Mouse (Mus musculus) gastrocnemius, postnatal 25 days (tissue): ENCODE measurements around the gene Tle3. TPM values are rescaled to one million over a fixed set of nuclear protein-coding genes. Genes with fewer than 3 reads are reported as not detected.

Source experiments
- DNase-seq: peaks from one replicate; pipeline ENCODE4 v3.0.0; 2022
- total RNA-seq, 2 experiments: library from RNA; stranded (reverse); gene quantifications; 1 replicate in 1 of 2; 2 replicates in 1 of 2; pipeline ENCODE4 v1.2.3; 2021

Gene Tle3
- total RNA-seq, 2 experiments from 2014 or later, result 7.9 to 10.0 TPM

DNA sequence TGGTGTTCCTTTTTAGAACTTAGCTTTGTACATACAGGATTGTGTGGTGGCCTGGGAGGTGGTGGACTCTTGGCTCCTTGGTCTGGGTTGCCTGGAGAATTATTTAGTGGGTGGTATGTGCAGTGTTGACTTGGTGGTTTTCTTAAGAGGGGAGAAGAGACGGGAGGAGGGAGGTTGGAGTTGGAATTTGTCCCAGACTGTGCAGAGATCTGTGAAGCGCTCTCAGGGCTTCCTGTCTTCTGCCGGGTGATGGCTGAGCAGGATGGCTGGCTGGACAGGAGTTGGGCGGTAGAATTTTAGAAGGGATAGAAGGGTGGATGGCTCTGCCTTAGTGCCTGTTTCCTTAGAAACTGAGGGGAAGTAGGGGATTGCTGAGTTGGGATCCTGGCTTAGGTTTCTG is 25.0 kb downstream of the Tle3 start:
- DNase-seq, result no peak

- DNase-seq, result no peak
Measured at GRCm38 (mm10) chr9:61398160-61398559, 26.0 kb downstream of the Tle3 start.

GRCm38 (mm10) chr9:61400132-61400531 is 28.0 kb downstream of the Tle3 start:
- DNase-seq, result no peak

- no peak for DNase-seq
Measured at GRCm38 (mm10) chr9:61401664-61402063, 29.5 kb downstream of the Tle3 start.

DNA sequence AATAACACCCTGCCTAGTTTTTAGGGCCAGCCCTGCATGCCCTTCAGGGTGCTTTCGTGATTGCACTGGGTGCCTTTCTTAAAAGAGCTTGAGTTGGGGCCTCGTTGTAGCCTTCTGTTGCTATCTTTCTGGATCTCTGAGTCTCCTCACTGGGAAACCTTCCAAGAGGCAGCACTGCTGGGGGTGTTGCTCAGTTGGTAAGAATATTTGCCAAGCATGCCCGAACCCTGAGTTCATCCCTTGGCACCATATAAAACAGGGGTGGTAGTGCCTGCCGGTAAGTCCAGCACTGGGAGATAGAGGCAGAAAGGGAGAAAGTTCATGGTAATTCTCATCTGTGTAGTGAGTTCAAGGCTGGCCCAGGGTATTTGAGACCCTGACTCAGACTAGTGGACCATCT is 30.1 kb downstream of the Tle3 start:
- DNase-seq, result no peak

- no peak for DNase-seq
Measured at GRCm38 (mm10) chr9:61402716-61403115, 30.6 kb downstream of the Tle3 start.

GRCm38 (mm10) chr9:61403866-61404614 is 31.9 kb downstream of the Tle3 start:
- DNase-seq, result no peak

DNA sequence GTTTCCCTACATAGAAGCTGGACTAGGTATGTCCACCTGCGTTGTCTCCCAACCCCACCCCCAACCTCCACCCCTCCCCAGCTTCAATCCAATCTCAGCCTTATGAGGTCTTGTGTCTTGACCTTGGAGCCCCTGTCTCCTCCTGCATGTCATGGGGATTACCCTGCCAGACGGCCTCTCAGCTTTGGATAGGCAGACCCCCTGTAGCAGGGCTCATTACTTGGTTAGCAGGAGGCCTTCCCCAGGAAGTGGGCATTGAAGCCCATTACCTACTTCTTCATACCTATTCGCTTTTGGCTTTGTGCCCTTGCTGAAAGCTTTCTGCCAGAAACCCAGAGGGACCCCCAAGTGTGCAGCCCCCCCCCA is 32.4 kb downstream of the Tle3 start:
- DNase-seq, result no peak

GRCm38 (mm10) chr9:61404998-61405621 is 32.9 kb downstream of the Tle3 start:
- peak; percentile 70 for DNase-seq

DNA sequence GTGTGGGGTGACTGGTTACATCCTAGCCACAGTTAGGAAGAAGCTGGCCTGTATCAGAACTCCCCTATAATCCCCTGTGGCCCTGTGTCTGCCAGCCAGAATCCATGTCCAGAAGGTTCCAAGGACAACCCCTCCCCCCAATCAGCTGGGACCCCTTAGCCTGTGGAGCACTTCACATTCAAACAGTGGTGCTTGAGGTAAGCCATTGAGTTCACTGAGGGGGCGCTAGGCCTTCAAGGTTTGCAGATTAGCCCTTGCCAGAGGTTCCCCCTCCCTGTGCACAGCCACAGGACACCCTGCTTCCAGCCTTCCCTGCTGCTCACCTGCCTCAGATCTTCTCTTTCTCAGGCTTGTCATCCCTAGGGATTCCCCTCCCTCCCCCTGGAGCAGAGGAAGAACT is 34.2 kb downstream of the Tle3 start:
- no peak for DNase-seq

DNA sequence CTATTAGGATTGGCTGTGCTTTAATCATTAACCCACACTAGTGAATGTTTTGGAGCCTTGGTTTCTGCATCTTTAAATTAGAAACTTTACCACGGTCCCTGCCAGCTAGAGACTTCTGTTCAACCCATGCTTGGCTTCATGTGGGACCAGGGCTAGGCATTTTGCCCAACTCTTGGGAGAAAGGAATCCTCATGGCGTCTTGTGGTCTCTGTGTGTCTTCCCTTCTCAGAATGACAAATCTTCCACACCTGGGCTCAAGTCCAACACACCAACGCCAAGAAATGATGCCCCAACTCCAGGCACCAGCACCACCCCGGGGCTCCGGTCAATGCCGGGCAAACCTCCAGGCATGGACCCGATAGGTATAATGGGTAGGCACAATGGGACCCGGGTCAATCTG is 36.9 kb downstream of the Tle3 start:
- no peak for DNase-seq

DNA sequence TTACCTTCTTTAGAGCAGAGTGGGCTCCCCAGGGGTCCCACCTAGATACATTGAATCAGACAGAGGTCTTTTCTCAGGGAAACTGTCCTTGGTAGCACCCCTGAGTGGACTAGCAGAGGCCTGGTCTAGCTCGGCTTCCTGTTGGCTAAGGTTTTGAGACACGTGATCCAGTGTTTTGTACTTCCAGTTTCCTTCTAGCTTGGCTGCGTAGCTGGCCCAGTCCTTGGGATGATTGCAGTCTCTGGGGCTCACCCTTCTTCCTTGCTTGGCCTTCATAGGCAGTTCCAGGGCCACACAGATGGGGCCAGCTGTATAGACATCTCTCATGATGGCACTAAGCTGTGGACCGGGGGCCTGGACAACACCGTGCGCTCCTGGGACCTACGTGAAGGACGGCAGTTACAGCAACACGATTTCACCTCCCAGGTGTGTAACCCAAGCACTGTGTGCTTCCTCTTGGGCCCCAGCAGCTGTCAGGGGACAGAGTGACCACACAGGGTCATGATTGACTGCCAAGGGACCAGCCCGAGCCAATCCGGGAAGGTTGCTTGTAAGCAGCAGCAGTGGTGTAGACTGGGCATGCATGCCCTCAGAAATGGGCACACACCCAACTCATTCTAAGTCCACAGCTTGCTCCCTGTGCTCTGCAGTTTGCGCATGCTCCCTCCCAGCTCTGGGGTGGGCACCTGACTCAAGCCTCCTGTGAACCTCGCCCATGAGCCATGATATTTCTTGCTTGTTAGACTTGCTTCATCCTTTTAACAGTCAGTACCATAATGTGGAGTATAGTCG is 41.7 kb downstream of the Tle3 start:
- no peak for DNase-seq

DNA sequence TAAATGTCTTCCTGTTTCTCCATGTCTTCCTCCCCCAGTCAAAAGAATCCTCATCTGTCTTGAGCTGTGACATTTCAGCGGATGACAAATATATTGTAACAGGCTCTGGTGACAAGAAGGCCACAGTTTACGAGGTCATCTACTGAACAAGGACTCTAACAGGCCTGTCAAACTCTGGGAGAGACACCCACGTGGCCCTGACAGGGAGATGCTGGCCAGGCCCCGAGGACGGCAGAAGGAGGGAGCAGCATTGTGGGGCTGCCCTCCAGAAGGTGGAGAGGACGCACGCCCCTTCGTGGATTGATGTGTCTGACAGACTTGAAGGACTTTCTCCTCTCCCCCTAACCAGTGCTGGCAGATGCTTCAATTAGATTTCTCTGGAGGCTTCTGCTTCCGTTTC is 44.4 kb downstream of the Tle3 start:
- no peak for DNase-seq

GRCm38 (mm10) chr9:61421626-61422025 is 49.5 kb downstream of the Tle3 start:
- DNase-seq, result no peak

GRCm38 (mm10) chr9:61424245-61424644 is 52.1 kb downstream of the Tle3 start:
- DNase-seq, result no peak

DNA sequence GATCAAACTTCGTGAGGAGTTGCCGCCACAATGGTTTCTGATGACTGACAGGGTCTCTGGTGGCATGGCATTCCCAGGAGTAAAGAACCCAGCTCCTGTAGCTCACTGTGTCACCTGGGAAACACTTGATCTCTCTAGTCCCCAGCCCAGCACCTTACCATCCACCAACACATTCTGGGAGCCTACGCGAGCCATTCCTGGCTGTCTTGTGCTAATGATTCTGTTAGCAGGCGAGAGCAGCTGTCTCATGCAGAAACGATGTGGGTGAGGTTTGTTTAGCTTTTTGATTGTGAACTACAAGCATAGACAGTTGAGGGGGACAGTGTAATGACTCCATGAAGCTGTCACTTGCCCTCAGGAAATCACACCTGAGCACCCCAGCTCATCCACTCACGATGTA is 54.3 kb downstream of the Tle3 start:
- no peak for DNase-seq

GRCm38 (mm10) chr9:61427051-61427450 is 54.9 kb downstream of the Tle3 start:
- DNase-seq, result no peak

DNA sequence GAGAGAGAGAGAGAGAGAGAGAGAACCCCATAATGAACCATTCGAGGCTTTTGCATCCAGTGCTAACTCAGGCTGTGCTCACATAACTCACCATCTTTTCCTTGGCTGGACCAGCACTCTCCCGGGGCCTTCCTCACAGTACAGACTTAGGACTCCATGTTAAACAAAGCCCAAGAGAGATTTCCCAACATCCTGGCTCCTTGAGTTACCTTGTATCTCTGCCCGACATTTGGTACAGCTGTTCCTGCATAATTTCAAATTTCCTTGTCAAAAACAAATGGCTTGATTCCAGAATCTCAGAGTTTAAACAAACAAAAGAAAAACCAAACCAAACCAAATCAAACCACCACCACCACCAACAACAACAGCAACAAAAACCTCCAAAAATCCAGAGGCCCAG is 55.7 kb downstream of the Tle3 start:
- DNase-seq, result peak; percentile 45

DNA sequence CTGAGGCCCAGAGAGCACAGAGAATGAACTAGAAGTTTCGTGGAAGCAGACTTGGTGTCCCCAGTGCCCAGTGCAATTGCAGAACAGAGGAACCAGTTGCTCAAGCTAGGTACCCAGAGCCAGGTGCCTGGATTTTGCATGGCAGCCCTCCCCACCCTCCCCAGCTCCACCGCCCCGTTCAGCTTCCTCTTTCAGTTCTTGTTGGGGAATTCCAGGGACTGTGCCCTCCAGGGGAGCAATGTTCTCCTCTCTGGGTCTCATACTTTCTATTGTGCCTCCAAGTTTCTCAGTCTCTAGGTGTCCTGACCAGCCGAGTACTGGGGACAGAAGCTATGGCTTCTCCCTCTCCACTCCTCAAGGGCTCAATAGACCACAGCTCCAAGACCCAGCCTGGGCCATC is 59.7 kb downstream of the Tle3 start:
- no peak for DNase-seq

DNA sequence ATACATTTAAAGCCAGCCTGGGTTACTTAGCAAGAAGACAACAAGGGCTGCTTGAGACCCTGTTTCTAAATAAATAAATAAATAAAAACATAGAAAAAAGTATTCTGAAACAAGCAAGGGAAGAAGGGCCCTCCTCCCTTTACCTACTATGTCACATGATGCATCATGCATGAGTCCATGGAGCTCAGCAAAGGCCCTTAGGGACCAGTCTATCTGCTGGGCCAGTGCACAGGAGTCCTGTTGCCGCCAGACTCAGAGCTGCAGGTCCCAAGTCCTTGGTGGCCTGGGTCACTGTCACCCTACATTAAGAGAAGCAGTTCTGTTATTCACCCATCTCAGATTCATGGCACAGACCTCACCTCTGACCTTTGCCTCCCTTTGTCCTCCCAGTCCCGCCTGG is 61.0 kb downstream of the Tle3 start:
- DNase-seq, result no peak

GRCm38 (mm10) chr9:61434062-61434461 is 61.9 kb downstream of the Tle3 start:
- no peak for DNase-seq

DNA sequence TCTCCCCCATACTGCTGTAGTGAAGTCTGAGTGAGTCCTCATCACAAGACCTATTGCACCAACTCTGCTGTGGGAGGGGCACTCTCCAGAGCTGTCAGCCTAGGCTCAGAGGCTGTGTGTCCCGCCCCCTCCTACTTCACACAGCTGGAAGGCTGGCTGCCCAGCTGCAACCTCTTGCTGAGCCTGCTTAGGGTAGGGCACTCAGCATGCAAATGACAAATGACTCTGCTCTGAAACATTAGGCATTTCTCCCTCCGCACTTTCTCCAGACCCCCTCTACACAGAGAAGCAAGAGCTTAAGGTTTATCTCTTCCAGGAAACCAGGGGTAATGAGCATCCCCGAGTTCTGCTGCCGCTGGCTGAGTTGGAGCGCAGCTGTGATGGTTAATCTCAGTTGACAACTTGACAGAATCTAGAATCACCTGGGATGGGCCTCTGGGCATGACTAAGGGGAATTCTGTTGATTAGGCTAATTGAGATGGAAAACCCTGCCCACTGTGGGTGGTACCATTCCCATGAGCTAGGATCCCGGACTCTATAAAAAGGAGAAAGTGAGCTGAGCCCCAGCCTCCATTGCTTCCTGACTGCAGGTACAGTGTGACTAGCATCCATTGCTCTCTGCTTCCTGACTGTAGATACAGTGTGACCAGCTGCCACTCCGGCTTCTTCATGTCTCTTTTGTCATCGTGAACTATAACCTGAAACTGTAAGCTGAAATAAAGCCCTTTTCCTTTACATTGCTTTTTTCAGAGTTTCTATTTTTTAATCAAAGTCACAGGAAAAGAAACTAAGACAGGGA is 63.2 kb downstream of the Tle3 start:
- DNase-seq, result peak; percentile 77

GRCm38 (mm10) chr9:61436104-61436503 is 63.9 kb downstream of the Tle3 start:
- DNase-seq, result no peak
